Mouse (Mus musculus) heart, postnatal 25 days (tissue): Measurements from ENCODE around the gene Fastkd2. TPM values are rescaled to one million over a fixed set of nuclear protein-coding genes. Genes with fewer than 3 reads are reported as not detected.

Experiments
- DNase-seq: peaks from one replicate; pipeline ENCODE4 v3.0.0; 2022; ENCODE audit warnings: low spot score
- intact Hi-C: fragments of 180-260 bp; cut with DNase I; formaldehyde crosslinking; loops from one replicate; pipeline ENCODE4 v1.15.1; 2025
- total RNA-seq, 2 experiments: library from RNA; stranded (reverse); gene quantifications; 2 replicates each; pipeline ENCODE4 v1.2.3; 2021

Fastkd2 gene
- 10 to 100 TPM; 30.7 to 34.4 TPM for total RNA-seq

- intact Hi-C loops: no loop called here
These were observed at the start of gene Fastkd2, which contains the start of gene Mdh1b for GRCm38 (mm10) chr1:63730240-63730771. Gene Fastkd2, plus strand, starts transcription at chr1:63730614. Gene Mdh1b, minus strand, starts transcription at chr1:63730318.

GRCm38 (mm10) chr1:63686827-63687226 lies 43.6 kb upstream of the Fastkd2 start, which contains the start of gene Dytn:
Gene Dytn, minus strand, starts transcription at chr1:63686927.
- intact Hi-C loops: no loop called here

More at GRCm38 (mm10) chr1:63730240-63730771, at the start of gene Fastkd2, which contains the start of gene Mdh1b:
- DNase-seq: peak; percentile 73

GRCm38 (mm10) chr1:63696861-63697260 lies 33.6 kb upstream of the Fastkd2 start:
- no peak for DNase-seq
- intact Hi-C loops: no loop called here

More at GRCm38 (mm10) chr1:63686827-63687226, 43.6 kb upstream of the Fastkd2 start, which contains the start of gene Dytn:
- no peak for DNase-seq

- DNase-seq: no peak
- intact Hi-C loops: no loop called here
These were observed 24.7 kb upstream of the Fastkd2 start for GRCm38 (mm10) chr1:63705733-63706132.

DNA sequence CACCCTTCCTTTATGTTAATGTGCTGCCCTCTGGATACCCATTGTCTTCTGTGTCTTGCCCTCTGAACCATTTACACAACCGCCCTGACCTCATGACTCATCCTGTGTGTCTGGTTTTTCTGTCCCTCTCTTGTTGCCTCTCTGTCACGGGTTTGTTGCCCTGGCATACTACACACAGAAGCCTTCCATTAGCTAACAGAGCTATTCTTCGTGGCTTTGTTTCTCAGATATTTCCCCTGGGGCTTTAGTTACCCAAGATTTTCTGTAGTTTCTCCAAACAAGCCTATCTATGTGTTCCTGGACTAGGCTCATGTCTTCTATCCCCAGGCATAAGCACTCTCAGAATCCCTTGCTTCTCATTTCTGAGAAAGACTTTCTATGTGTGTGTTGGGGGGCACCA lies 21.5 kb upstream of the Fastkd2 start:
- no peak for DNase-seq
- intact Hi-C loops: no loop called here

DNA sequence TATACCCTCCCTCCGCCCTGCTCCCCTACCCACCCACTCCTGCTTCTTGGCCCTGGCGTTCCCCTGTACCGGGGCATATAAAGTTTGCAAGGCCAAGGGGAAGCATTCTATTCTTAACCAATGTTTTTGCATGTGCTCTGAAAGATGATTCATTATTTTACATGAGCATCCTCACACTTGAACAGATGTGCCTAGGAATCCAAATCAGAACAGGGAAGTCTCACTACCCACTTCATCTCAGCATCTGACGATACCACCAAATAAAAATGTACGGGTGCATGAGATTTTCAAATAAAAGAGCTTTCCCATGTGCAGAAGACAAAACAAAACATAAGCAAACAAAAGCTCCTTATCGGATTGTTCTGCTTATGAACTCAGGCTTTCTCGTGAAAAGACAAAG lies 10.3 kb upstream of the Fastkd2 start:
- intact Hi-C loops: no loop called here
- DNase-seq: no peak

DNA sequence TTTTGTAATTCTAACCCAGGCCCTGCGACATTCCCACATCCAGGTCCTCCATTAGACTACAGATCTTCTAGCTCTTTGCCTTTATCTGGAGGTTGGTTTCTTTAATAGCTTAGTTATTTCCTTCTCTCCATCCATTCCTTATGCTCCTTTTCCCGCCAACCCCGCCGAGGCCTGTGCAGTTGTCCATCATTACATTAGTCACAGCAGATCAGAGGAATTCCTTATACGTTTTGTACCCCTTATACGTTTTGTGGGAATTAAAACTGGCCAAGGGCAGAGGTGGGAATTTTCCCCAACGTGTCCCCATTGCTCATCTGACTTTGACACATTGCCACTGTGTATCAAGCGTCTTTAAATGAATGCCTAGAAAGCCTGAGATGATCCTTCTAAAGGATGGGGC lies 618 bp upstream of the Fastkd2 start:
- DNase-seq: no peak
- intact Hi-C loops: no loop called here

DNA sequence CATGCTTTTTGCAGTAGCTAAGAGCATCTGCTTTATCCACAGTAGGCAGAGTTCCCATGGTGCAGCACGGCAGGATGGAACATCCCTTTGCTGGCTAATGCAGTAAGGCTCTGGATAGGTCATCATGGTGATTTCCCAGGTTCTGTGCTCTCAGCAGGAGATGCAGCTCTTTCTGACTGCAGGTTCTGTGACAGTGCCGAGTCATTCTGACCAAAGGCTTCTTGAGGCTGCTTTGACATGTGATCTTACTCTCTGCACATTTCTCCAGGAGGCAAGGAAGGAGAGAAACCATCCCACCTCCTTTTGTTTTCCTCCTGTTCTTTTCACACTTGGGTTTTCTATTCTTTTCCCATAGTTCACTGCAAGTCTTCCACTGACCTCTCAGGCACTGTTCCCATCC lies 25.6 kb downstream of the Fastkd2 start:
- intact Hi-C loops: no loop called here
- DNase-seq: no peak

DNA sequence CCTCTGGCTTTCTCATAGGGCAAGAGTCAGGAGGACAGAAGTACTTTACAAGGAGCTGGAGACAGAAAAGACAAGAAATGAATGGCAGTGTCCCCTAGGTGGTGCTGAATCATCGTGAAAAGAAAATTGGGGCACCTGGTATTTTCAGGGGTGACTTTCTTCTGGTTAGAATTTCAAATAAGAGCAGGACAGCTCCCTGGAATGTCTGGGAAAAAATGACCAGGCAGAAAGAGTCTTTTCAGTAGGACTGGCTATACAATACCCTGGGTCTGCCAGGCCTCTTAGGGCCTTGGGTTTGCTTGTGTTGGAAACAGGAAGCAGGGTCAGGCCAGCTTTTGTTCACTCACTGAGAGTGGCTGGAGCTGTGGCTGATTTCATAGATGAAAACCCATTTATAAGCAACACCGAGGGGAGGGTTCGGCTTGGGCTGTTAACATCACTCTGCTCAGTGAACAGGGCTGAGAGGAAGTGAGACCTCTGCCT lies 32.8 kb downstream of the Fastkd2 start:
- intact Hi-C loops: loop anchor here (1.0 to 10.0 kb wide), 4 partner anchors 262 to 683 kb away; no protein-coding TSS in a partner anchor
- no peak for DNase-seq

DNA sequence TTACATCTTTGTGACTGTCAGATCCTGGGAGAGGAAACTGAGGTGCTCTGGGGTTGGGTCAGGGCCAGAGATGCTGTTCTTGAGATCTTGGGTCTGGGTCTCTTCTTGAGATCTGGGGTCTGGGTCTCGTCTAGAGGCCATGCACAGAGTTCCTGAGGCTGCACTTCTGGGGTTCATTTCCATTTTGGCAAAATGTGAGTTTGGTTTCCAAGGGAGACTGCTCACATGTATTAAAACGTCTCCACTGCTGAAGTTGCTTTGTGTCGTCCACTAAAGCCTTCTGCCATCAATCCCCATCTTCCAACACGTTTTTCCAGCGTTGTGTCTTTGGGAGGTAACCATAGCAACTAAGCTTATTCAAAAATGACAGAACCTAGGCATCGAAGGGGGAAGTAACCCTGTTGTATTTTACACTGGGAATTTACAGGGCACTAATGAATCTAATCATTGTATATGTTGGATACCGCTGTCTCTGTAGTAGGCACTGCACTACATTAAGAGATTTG lies 33.5 kb downstream of the Fastkd2 start:
- intact Hi-C loops: loop anchor here (1.0 to 10.0 kb wide), 4 partner anchors 261 to 682 kb away; no protein-coding TSS in a partner anchor
- no peak for DNase-seq

- no peak for DNase-seq
- intact Hi-C loops: loop anchor here (10.0 kb wide), 3 partner anchors 260 to 540 kb away; no protein-coding TSS in a partner anchor
These were observed 34.0 kb downstream of the Fastkd2 start for GRCm38 (mm10) chr1:63764395-63764794.

DNA sequence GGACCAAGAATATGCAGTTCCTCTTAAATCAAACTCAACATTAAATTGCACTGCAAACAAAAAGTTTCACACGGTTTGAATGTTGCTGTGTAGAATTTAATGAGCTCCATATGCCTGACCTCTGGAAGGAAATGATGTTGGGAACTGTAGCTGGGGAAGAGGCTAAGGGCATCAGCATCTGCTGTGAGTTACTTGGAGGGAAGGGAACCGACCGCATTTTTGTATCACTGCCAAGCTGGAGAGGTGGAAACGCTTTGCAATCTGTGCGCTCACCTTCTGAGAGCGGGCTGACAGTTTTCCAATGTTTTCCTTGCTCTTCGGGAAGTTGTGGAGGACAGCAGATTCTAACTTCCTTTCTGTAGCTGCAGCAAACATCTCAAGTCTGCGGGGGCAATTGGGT lies 37.7 kb downstream of the Fastkd2 start:
- intact Hi-C loops: loop anchor here (10.0 kb wide), 3 partner anchors 257 to 537 kb away; no protein-coding TSS in a partner anchor

GRCm38 (mm10) chr1:63769167-63769566 lies 38.8 kb downstream of the Fastkd2 start, which contains the start of gene 4933402D24Rik:
Gene 4933402D24Rik, minus strand, starts transcription at chr1:63769267.
- intact Hi-C loops: loop anchor here (10.0 kb wide), 3 partner anchors 256 to 536 kb away; no protein-coding TSS in a partner anchor
- DNase-seq: no peak

More for the DNA sequence above, 37.7 kb downstream of the Fastkd2 start:
- DNase-seq: no peak

- intact Hi-C loops: no loop called here
- no peak for DNase-seq
These were observed 39.9 kb downstream of the Fastkd2 start for GRCm38 (mm10) chr1:63770309-63770708.

DNA sequence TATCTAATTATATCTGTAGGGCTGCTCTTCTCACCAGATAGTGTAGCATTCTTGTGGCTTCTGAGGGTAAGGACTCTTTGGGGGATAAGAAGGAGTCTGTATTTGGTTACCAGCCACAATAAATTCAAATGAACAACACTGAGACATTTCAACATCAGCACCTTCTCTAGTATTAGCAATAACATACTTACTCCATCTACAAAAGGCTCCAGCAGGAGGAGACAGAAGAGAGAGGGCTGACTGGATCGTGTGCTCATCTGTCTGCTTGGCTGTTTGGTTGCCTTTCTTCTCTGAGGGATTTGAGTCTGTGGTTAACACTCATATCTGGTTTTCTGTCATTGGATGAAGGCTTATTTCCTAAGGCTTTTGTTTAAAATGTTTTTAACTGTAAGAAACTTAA lies 46.0 kb downstream of the Fastkd2 start:
- DNase-seq: no peak
- intact Hi-C loops: no loop called here

GRCm38 (mm10) chr1:63776902-63777630 lies 46.7 kb downstream of the Fastkd2 start:
- no peak for DNase-seq
- intact Hi-C loops: no loop called here

- intact Hi-C loops: no loop called here
- no peak for DNase-seq
These were observed 63.9 kb downstream of the Fastkd2 start for GRCm38 (mm10) chr1:63794326-63794725.
